Mouse (Mus musculus) liver, embryonic 13.5 days (tissue): ENCODE data around the gene Gm27027. TPM values are rescaled to one million over a fixed set of nuclear protein-coding genes. Genes with fewer than 3 reads are reported as not detected.
A peak's percentile ranks its signal among the peaks of the same experiment; 100 is the strongest.

ENCODE experiments used
- ATAC-seq: fragments of 200-750 bp; cut with Nextera tagmentation; 2 replicates; pipeline ENCODE4 v1.8.0; 2017; ENCODE audit warnings: low read depth, mild to moderate bottlenecking, moderate number of reproducible peaks, moderate library complexity
- DNase-seq: peaks from one replicate; pipeline ENCODE4 v3.0.0; 2022
- H3K27ac ChIP-seq: fragments of 300-500 bp; sonication (generic); 2 replicates; pipeline ENCODE4 v1.5.1; 2015; ENCODE audit warnings: moderate library complexity, mild to moderate bottlenecking, inconsistent platforms
- H3K27me3 ChIP-seq: fragments of 300-500 bp; sonication (generic); 2 replicates; pipeline ENCODE4 v1.6.1; 2015; ENCODE audit warnings: mild to moderate bottlenecking, inconsistent platforms
- H3K36me3 ChIP-seq: fragments of 300-500 bp; sonication (generic); 2 replicates; pipeline ENCODE4 v1.6.1; 2015; ENCODE audit warnings: mild to moderate bottlenecking, inconsistent platforms
- H3K4me1 ChIP-seq: fragments of 300-500 bp; sonication (generic); replicated peaks from 2 replicates; pipeline ENCODE4 v1.6.1; 2015; ENCODE audit warnings: inconsistent platforms
- H3K4me2 ChIP-seq: fragments of 300-500 bp; sonication (generic); 2 replicates; pipeline ENCODE4 v1.6.1; 2015; ENCODE audit warnings: inconsistent platforms, mild to moderate bottlenecking, moderate library complexity
- H3K4me3 ChIP-seq: fragments of 300-500 bp; sonication (generic); replicated peaks from 2 replicates; pipeline ENCODE4 v1.5.1; 2015; ENCODE audit warnings: mild to moderate bottlenecking, inconsistent platforms
- H3K9ac ChIP-seq: fragments of 300-500 bp; sonication (generic); 2 replicates; pipeline ENCODE4 v1.6.1; 2015; ENCODE audit warnings: mild to moderate bottlenecking, inconsistent platforms
- H3K9me3 ChIP-seq: fragments of 300-500 bp; sonication (generic); replicated peaks from 2 replicates; pipeline ENCODE4 v1.6.1; 2016; ENCODE audit warnings: inconsistent platforms
- WGBS: fragments of 180-500 bp; shearing (Covaris S2); methylation state at CpG from one replicate; pipeline ENCODE4 v1.1.7; 2015; ENCODE audit not compliant: insufficient replicate concordance; 5-methylcytosine and 5-hydroxymethylcytosine counted together
- polyA plus RNA-seq: library from polyadenylated mRNA; unstranded; fragments of >200 nt; fragmentation: Nextera tagmentation; extraction: Ambion mirVana; gene quantifications from 2 replicates; pipeline ENCODE4 v1.2.1, GENCODE M21; 2015

Gm27027 gene
- not detected in 2 replicates for polyA plus RNA-seq

DNA sequence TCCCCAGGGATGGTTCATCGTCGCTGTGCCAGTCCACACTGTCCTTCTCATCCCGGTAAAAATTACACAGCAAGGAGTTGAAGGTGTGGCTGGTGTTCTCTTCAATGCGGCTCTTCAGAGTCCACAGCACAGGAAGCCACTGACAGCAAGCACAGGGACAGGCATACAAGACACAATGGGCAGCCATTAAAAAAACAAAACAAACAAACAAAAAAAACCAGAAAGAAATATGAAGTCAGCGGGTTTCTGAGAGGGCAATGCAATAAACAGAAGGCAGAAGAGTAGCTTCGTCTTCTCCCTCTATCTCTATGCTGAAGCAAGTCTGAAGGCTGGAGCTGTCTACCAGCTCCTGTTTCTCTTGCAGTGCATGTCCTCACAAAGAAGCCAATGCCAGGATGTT, at the start of gene Gm27027:
Gene Gm27027, minus strand, starts transcription at position 101 of the 400 bp plus-strand sequence.
- H3K27ac ChIP-seq, result no peak within 1 kb of the TSS
- no peak within 1 kb of the TSS for H3K4me3 ChIP-seq
- no peaks in the 10 kb centered on the region for H3K9me3 ChIP-seq
- WGBS, result 86% methylated on average over 6 of the region's 6 CpGs
- DNase-seq (no peak), ATAC-seq (no peak)
- peaks cover 81% of the 10 kb centered on the region for H3K36me3 ChIP-seq
- H3K4me2 ChIP-seq, result no peak within 1 kb of the TSS
- H3K27me3 ChIP-seq, result no peaks in the 10 kb centered on the region
- no peaks in the 10 kb centered on the region for H3K4me1 ChIP-seq
- no peak within 1 kb of the TSS for H3K9ac ChIP-seq

DNA sequence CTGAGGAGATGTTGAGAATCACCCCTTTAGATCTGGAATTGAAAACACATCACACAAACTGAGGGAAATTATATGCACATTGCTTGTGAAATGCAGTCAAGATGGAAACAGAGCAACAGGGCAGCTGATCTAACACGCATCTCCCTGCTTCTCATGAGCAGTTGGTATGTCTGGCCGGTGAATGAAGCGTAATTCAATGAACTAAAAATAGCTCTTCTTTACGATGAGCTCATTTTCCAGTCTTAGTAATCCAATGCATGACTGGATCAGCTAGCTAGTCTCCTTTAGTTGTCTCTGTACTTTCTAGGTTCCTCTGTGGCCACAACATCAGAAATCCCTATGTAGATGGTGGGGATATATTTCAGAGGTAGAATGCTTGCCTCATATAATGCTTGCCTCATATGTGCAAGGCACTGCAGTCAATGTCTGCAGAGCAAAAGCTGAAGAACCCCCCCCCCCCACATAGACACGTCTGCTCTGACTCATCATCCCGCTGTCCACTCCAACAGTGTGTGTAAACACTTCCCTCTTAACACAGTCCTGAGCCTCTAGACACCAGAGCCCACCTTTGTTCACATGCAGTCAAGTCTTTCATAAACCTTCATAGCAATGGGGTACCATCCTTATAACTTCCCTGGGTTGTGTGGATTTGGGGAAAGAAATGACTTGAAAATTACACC, 49.4 kb upstream of the Gm27027 start:
- no peaks in the 10 kb centered on the region for H3K27me3 ChIP-seq
- H3K4me2 ChIP-seq, result no peak overlapping the region
- H3K9me3 ChIP-seq, result no peaks in the 10 kb centered on the region
- H3K4me3 ChIP-seq, result no peak overlapping the region
- H3K9ac ChIP-seq, result no peak overlapping the region
- H3K27ac ChIP-seq, result no peak overlapping the region
- 0 out of 2 replicates have a peak, but pooled peaks cover 8% of the 10 kb centered on the region for H3K4me1 ChIP-seq
- 72% methylated on average over 6 of the region's 6 CpGs for WGBS
- DNase-seq (no peak), ATAC-seq (no peak)
- 0 out of 2 replicates have a peak, but pooled peaks cover 7% of the 10 kb centered on the region for H3K36me3 ChIP-seq

DNA sequence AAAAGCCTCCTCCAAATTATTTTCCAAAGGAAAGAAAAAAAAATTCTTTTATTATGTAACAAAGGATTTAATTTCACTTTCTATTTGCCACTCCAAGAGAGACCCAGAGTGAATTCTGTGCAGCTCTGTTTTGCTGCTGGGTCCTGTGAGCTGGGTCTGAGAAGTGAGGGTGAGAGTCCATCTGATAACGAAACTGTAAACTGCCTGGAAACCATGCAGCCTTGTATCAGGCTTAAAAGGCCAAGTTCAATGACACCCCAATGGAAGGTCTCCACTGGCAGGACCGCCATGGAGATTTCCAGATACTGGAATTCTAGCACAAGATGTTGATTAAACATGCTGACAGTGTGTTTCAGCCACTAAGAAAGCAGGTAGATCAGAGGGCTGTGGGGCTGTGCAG, 48.0 kb upstream of the Gm27027 start:
- Histone ChIP-seq H3K36me3 (0 out of 2 replicates have a peak, but pooled peaks cover 11% of the 10 kb centered on the region), H3K27ac (no peak overlapping the region), H3K4me1 (0 out of 2 replicates have a peak, but pooled peaks cover 8% of the 10 kb centered on the region), H3K4me3 (no peak overlapping the region), H3K4me2 (no peak overlapping the region), H3K9ac (no peak overlapping the region), H3K9me3 (no peaks in the 10 kb centered on the region), H3K27me3 (no peaks in the 10 kb centered on the region)
- DNase-seq (no peak), ATAC-seq (peak; percentile 48; the same call in 1 of the 2 replicates)
- WGBS, result 55% methylated on average over 2 of the region's 2 CpGs

DNA sequence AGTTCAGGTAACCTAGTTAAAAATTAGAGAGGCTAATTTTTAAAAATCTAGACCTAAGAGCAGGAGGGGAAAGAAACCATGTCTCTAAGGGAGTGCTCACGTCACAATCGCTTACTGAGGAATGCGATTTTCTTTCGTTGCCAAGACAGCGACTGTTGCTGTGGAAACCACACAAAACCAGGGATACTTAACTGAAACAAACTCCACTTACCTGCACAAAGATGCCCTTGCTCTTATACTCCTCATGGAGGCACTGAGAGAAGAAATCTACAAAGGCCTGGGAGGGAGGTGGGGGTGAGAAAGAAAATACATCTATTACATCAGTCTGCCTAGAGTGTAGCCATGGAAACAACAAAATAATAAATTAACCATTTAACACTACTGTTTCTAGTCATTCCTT, 47.5 kb upstream of the Gm27027 start:
- Histone ChIP-seq H3K36me3 (0 out of 2 replicates have a peak, but pooled peaks cover 11% of the 10 kb centered on the region), H3K27me3 (no peaks in the 10 kb centered on the region), H3K4me2 (no peak overlapping the region), H3K27ac (no peak overlapping the region), H3K4me3 (no peak overlapping the region), H3K9me3 (no peaks in the 10 kb centered on the region), H3K4me1 (0 out of 2 replicates have a peak, but pooled peaks cover 8% of the 10 kb centered on the region), H3K9ac (no peak overlapping the region)
- 79% methylated on average over 5 of the region's 5 CpGs for WGBS
- DNase-seq, result no peak
- no peak for ATAC-seq

DNA sequence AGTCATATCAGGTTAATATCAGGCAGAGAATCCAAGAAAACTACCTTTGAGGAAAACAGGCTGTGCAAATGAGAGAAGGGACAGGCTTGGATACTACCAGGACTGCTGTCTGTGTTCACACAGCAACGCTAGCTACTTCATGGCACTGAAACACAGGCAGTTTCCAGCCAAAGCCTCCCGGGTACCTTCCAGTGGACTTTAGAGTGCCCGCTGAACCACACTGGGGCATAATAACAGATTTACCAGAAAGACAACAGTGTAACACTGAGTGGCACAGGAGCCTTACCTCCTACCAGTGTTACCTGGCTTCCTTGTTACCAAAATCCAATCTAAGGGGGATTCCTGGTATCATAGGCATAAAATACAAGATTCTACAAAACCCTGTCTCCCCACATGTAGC, 46.3 kb upstream of the Gm27027 start:
- H3K27me3 ChIP-seq, result no peaks in the 10 kb centered on the region
- DNase-seq (no peak), ATAC-seq (no peak)
- no peak overlapping the region for H3K9ac ChIP-seq
- H3K4me1 ChIP-seq, result 0 out of 2 replicates have a peak, but pooled peaks cover 8% of the 10 kb centered on the region
- H3K4me3 ChIP-seq, result no peak overlapping the region
- 0 out of 2 replicates have a peak, but pooled peaks cover 11% of the 10 kb centered on the region for H3K36me3 ChIP-seq
- no peak overlapping the region for H3K4me2 ChIP-seq
- 83% methylated on average over 3 of the region's 3 CpGs for WGBS
- no peak overlapping the region for H3K27ac ChIP-seq
- H3K9me3 ChIP-seq, result no peaks in the 10 kb centered on the region

DNA sequence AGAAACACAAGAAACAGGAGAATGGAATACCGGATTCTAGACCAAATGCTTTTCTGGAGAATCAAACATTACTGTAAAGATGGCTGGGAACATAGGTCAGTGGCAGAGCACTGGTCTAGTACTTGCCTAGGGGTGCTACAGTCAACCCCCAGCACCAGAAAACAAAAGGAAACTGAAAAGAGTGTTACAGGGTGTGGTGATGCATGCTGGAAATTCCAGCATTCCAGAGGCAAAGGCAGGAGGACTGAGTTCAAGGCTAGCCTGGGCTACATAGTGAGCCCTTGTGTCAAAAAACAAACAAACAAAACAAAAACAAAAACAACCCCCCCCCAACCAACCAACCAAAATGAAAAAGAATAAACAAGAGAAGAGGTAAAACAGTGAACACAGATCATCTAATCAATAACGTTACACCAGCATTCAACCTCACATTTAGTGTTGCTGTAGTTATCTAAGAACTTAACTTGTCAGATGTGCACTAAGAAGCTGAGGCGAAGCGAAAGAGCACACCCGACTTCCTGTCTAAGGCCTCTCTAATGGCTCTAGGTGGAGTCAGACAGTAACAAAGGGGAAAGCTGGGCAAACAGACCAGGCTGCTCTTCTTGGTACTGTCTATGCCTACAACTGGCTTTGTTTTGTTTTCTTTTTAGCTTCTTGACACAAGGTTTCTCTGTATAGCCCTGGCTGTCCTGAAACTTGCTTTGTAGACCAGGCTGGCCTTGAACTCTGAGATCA, 44.4 kb upstream of the Gm27027 start:
- 71% methylated on average over 5 of the region's 5 CpGs for WGBS
- H3K4me1 ChIP-seq, result 0 out of 2 replicates have a peak, but pooled peaks cover 8% of the 10 kb centered on the region
- ATAC-seq, result no peak
- H3K36me3 ChIP-seq, result 0 out of 2 replicates have a peak, but pooled peaks cover 11% of the 10 kb centered on the region
- H3K27me3 ChIP-seq, result no peaks in the 10 kb centered on the region
- H3K4me3 ChIP-seq, result no peak overlapping the region
- no peak overlapping the region for H3K9ac ChIP-seq
- H3K9me3 ChIP-seq, result no peaks in the 10 kb centered on the region
- no peak overlapping the region for H3K4me2 ChIP-seq
- DNase-seq, result no peak
- no peak overlapping the region for H3K27ac ChIP-seq

DNA sequence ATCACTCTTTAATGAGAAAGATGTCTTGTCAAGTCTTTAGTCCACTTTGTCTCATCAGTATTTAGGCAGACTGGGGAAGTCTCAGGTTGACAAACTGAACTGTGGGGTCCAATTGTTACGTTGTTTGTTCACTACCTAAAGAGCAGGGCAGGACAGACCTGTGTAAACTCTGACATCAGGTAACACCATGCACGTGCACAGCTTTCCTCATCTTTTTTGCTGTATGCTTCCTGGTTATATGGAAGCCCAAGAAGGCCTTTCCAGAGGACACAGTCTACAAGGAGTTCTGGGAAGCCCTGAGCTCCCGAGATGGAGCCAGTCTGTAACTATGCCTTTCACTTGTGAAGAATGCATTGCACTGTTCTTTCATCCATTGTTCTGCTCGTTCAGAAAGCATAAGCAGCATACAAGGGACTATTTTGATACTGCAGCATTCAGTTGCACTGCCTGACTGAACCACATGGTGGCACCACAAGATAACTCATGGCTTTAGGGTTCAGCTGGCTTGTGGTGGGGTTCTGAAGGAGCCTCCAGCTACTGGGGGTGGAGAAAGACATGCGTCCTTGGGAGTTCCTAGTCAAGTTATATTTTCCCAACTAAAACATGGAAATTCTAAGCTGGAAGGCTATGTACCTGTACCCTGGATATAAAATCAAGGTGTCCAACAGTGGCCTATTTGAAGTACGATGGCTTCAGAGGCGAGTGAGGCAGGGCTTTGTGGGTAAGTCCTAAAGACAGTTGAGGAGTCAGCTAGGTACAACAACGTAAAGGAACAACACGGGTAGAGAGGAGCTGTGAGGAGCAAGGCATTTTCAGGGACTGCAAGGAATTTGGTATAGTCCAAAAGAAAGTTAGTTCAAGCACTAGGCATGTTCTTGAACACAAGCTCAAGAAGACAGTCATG, 39.5 kb upstream of the Gm27027 start:
- ATAC-seq, result no peak
- H3K27ac ChIP-seq, result no peak overlapping the region
- 61% methylated on average over 9 of the region's 9 CpGs for WGBS

DNA sequence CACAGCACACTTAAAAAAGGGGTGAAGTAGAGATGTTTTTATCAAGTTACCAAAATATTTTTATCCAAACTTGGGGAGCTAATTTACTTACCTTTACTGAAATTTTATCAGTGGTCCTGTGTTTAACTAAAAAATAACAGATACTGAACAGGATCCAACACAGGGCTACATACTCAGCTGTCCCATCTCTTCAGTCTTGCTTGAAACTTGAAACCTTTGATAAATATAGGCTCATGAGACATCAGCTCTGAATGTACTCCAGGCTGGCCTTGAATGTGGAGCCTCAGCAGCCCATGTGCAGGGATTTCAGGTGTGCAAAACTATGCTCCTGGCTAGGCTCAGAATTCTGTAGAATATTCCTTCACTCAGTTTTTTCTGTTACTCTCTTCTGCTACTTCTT, 34.4 kb upstream of the Gm27027 start:
- peaks cover 22% of the 10 kb centered on the region for H3K36me3 ChIP-seq
- no peaks in the 10 kb centered on the region for H3K9me3 ChIP-seq
- no peak for ATAC-seq
- H3K4me1 ChIP-seq, result no peaks in the 10 kb centered on the region
- H3K9ac ChIP-seq, result no peak overlapping the region
- no peak overlapping the region for H3K4me2 ChIP-seq
- no peak overlapping the region for H3K27ac ChIP-seq
- DNase-seq, result no peak
- no peaks in the 10 kb centered on the region for H3K27me3 ChIP-seq
- H3K4me3 ChIP-seq, result no peak overlapping the region

More for the DNA sequence above, 39.5 kb upstream of the Gm27027 start:
- Histone ChIP-seq H3K9me3 (no peaks in the 10 kb centered on the region), H3K36me3 (peaks cover 26% of the 10 kb centered on the region), H3K9ac (no peak overlapping the region), H3K4me3 (no peak overlapping the region), H3K4me1 (no peaks in the 10 kb centered on the region), H3K27me3 (no peaks in the 10 kb centered on the region), H3K4me2 (no peak overlapping the region)
- DNase-seq, result peak; percentile 9

DNA sequence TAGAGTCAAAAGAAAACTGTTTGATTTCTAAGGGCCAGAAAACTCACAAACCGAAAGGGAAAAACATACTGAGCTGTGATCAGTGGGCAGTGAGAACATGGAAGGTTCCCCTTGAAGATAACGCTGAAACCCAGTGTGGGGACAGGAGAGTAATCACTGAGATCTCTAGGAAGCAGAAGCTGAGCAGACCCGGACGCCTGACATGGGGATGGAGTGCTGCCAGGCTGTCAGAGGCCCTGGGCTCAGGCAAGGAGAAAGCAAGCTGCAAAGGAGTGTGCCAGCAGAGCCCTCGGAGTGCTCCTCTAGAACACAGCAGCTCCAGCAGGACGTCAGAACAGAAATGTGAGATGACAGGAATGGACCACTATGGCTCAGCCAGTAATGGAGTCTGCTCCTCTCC, 28.5 kb upstream of the Gm27027 start:
- H3K9me3 ChIP-seq, result no peaks in the 10 kb centered on the region
- no peaks in the 10 kb centered on the region for H3K36me3 ChIP-seq
- H3K27ac ChIP-seq, result no peak overlapping the region
- no peak overlapping the region for H3K4me2 ChIP-seq
- no peaks in the 10 kb centered on the region for H3K4me1 ChIP-seq
- DNase-seq (no peak), ATAC-seq (no peak)
- peaks cover 3% of the 10 kb centered on the region; the same call in 1 of the 2 replicates for H3K27me3 ChIP-seq
- 45% methylated on average over 6 of the region's 6 CpGs for WGBS
- no peak overlapping the region for H3K4me3 ChIP-seq
- H3K9ac ChIP-seq, result no peak overlapping the region

DNA sequence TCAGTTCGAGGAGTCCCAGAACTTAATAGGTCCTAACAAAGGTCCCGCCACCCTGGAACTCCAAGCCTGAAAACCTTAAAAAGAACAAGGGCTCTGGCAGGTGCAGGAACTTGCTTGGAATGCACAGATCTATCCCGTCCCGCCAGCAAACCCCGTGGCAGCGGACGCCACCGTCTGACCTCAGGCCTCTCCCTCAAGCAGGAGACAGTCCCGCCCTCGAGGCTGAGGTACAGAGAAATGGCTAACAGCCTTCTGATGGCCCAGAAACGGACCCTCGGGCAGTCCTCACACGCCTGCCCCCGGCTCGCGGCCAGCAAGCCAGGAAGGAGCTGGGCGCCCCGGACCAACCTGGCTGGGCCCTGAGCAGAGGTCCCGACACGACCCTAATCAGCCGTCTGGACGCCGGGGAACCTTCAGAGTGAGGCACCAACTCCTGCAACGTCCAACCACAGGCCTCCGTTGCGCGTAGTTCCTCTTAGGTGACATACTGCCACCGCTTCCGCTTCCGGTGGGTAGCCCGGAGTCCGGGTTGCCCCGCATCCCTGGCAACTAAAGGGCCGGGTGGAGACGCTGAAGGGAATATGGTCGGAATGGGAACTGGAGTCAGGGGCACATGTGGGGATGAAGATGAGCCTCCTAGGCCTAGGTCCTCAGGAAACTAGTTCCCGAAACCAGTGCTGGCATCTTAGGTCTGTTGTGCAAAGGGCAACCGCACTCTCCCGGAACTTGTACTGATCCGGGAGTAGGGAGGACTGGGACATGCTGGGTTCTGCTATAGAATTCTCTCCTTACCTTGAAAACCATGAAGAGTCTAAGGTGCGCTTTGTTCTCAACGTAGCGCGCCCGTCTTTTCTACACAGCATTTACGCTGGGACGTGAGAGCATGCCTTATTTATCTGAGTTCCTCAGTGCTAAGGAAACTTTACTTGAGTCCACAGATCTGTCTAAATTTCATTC, 14.5 kb upstream of the Gm27027 start, which contains the start of gene Alkbh3:
Gene Alkbh3, minus strand, starts transcription at position 473 of the 957 bp plus-strand sequence.
- peak within 1 kb of the TSS; percentile 85 for H3K9ac ChIP-seq
- ATAC-seq, result peak; percentile 99
- peaks cover 10% of the 10 kb centered on the region for H3K4me1 ChIP-seq
- peak within 1 kb of the TSS; percentile 86 for H3K4me3 ChIP-seq
- H3K27me3 ChIP-seq, result 0 out of 2 replicates have a peak, but pooled peaks cover 3% of the 10 kb centered on the region
- H3K27ac ChIP-seq, result peak within 1 kb of the TSS; percentile 58; the same call in 1 of the 2 replicates
- peak; percentile 81 for DNase-seq
- no peaks in the 10 kb centered on the region for H3K9me3 ChIP-seq
- H3K36me3 ChIP-seq, result peaks cover 29% of the 10 kb centered on the region
- peak within 1 kb of the TSS; percentile 72 for H3K4me2 ChIP-seq
- WGBS, result 4% methylated on average over 47 of the region's 47 CpGs
